Mouse (Mus musculus) olfactory bulb, adult 2 months (tissue): ENCODE measurements at regions not wholly inside any gene's neighbourhood (a gene's known extent, or its start where the extent isn't known, plus 50 kb on each side); places are given as distances from the start of the nearest gene placed in this dataset.

Experiments used
- H3K27ac ChIP-seq: fragments of 200-500 bp; 2 replicates; pipeline ENCODE4 v1.5.1; 2012; ENCODE audit warnings: low read depth, low read length; ENCODE audit not compliant: insufficient read depth
- H3K4me1 ChIP-seq: fragments of 200-500 bp; 2 replicates; pipeline ENCODE4 v1.6.1; 2012; ENCODE audit warnings: low read length; ENCODE audit not compliant: control insufficient read depth, insufficient read depth
- H3K4me3 ChIP-seq: fragments of 200-500 bp; 2 replicates; pipeline ENCODE4 v1.5.1; 2012; ENCODE audit warnings: mild to moderate bottlenecking, low read depth, low read length, moderate library complexity; ENCODE audit not compliant: insufficient read depth
- CTCF ChIP-seq: fragments of 200-500 bp; IDR thresholded peaks from 2 replicates; pipeline ENCODE4 v1.5.1; 2012; ENCODE audit warnings: low read depth, mild to moderate bottlenecking, low read length, moderate library complexity; ENCODE audit not compliant: insufficient read depth
- POLR2A ChIP-seq: fragments of 200-500 bp; IDR thresholded peaks from 2 replicates; pipeline ENCODE4 v1.6.1; 2012; ENCODE audit warnings: mild to moderate bottlenecking, low read depth, low read length, moderate library complexity; ENCODE audit not compliant: insufficient read depth
- WGBS: fragments of 180-500 bp; shearing (Covaris S2); methylation state at CpG from one replicate; pipeline ENCODE4 v1.1.7; 2018; 5-methylcytosine and 5-hydroxymethylcytosine counted together

GRCm38 (mm10) chr15:93775199-93775745 lies 179.6 kb upstream of the Prickle1 start:
- WGBS, result 46% methylated on average over 12 of the region's 12 CpGs
- TF ChIP-seq CTCF, result no peak
- no peak for TF ChIP-seq POLR2A
- Histone ChIP-seq H3K27ac (no peak overlapping the region), H3K4me3 (no peak overlapping the region), H3K4me1 (peaks cover 3% of the 10 kb centered on the region)

DNA sequence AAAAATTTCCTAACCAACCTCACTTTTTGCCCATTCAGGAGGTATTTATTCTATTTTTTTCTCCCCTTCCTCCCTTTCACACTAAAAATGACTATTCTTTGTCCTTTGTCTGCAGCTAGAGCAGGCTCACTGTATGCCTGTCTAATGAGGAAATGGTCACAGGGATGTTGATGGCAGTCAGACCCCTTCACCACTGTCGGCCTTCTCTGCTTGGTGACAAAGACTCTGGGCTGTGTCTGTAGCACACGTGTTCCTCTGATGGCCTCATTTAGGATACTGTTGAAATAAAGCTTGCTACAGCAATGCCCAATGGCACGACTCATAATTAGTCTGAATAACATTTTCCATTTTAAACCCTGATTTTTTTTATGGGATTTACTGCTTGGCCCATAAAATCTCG lies 178.6 kb upstream of the Prickle1 start:
- TF ChIP-seq CTCF (no peak), POLR2A (no peak)
- 66% methylated on average over 4 of the region's 4 CpGs for WGBS
- H3K27ac ChIP-seq, result no peak overlapping the region
- no peak overlapping the region for H3K4me3 ChIP-seq
- peaks cover 3% of the 10 kb centered on the region for H3K4me1 ChIP-seq

- Histone ChIP-seq H3K4me1 (peaks cover 3% of the 10 kb centered on the region; the same call in 1 of the 2 replicates), H3K4me3 (no peak overlapping the region), H3K27ac (no peak overlapping the region)
- 88% methylated on average over 3 of the region's 3 CpGs for WGBS
- TF ChIP-seq POLR2A (no peak), CTCF (no peak)
Observed at GRCm38 (mm10) chr15:93766981-93767380, 171.3 kb upstream of the Prickle1 start.

- Histone ChIP-seq H3K4me3 (no peak overlapping the region), H3K27ac (no peak overlapping the region), H3K4me1 (no peaks in the 10 kb centered on the region)
- WGBS, result 90% methylated on average over 5 of the region's 5 CpGs
- TF ChIP-seq POLR2A (no peak), CTCF (no peak)
Observed at GRCm38 (mm10) chr15:93763047-93763446, 167.4 kb upstream of the Prickle1 start.

- Histone ChIP-seq H3K27ac (no peak overlapping the region), H3K4me1 (no peaks in the 10 kb centered on the region), H3K4me3 (no peak overlapping the region)
- no peak for TF ChIP-seq POLR2A
- TF ChIP-seq CTCF, result no peak
- WGBS, result 84% methylated on average over 8 of the region's 8 CpGs
Observed at GRCm38 (mm10) chr15:93758204-93758836, 162.6 kb upstream of the Prickle1 start.

DNA sequence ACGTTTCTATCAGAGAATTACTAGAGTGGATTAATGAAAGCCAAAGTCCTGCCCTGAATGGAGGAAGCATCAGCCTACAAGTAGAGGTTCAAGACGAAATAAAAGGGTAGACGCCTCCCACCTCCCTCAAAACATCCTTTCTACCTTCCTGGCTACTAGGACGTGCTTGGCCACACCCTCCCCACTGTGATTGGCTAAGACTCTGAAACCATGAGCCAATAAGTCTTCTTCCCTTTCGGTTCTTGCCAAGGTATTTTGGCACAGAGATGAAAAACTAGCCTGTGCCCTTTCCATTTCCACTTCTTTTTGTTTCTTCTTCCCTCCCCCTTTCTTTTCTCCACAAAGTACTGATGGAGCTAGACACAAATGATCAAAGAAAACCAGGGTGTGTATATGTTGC lies 160.3 kb upstream of the Prickle1 start:
- H3K27ac ChIP-seq, result no peak overlapping the region
- 55% methylated on average over 5 of the region's 5 CpGs for WGBS
- TF ChIP-seq POLR2A (no peak), CTCF (no peak)
- H3K4me1 ChIP-seq, result peaks cover 5% of the 10 kb centered on the region
- no peak overlapping the region for H3K4me3 ChIP-seq

- TF ChIP-seq CTCF (no peak), POLR2A (no peak)
- peaks cover 8% of the 10 kb centered on the region for H3K4me1 ChIP-seq
- 65% methylated on average over 14 of the region's 14 CpGs for WGBS
- no peak overlapping the region for H3K27ac ChIP-seq
- no peak overlapping the region for H3K4me3 ChIP-seq
Observed at GRCm38 (mm10) chr15:93751817-93752216, 156.1 kb upstream of the Prickle1 start.

GRCm38 (mm10) chr15:93750953-93751352 lies 155.3 kb upstream of the Prickle1 start:
- peaks cover 8% of the 10 kb centered on the region for H3K4me1 ChIP-seq
- TF ChIP-seq POLR2A (no peak), CTCF (no peak)
- H3K27ac ChIP-seq, result no peak overlapping the region
- WGBS, result 54% methylated on average over 8 of the region's 8 CpGs
- H3K4me3 ChIP-seq, result no peak overlapping the region

DNA sequence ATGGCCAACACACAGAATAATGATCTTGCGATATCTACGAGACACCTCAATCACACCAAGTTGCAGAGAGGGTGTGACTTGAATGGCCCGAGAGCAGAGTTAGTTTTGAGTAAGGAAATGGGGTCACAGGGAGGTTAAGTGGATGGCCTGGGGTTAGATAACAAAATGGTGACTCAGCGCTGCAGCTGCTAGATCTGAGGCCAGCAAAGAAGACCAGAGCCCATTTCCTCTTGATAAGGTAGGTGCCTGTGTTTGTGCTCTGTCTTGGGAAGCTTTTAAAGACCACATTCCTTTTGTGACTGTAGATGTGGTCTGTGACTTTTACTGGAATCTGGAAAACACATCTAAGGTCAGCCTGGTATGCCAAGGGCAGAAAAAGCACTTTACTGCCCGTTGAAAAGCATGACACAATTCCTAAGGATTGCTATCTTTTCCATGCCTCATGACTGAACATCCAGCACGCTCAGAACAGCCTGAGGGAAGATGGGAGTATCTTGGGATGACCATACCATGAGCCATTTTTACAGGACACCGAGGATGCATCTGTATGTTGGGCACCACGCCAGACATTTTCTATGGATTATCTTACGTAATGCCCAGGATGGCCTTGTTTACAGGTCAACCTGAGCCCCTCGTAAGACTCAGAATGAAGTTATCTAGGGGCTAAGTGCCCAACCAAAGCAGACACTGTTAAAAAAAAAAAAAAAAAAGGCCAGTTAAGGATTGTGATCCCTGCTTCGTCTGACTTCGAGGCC lies 148.7 kb upstream of the Prickle1 start:
- Histone ChIP-seq H3K4me3 (no peak overlapping the region), H3K27ac (no peak overlapping the region), H3K4me1 (no peaks in the 10 kb centered on the region)
- TF ChIP-seq CTCF, result no peak
- TF ChIP-seq POLR2A, result no peak
- WGBS, result 87% methylated on average over 12 of the region's 12 CpGs
